Mouse (Mus musculus) midbrain, embryonic 10.5 days (tissue): ENCODE results near the gene Klk11. TPM values are rescaled to one million over a fixed set of nuclear protein-coding genes. Genes with fewer than 3 reads are reported as not detected.

ENCODE experiments used
- DNase-seq: peaks from one replicate; pipeline ENCODE4 v3.0.0-alpha.2; 2017; ENCODE audit warnings: low spot score
- H3K27ac ChIP-seq: fragments of 300-500 bp; sonication (generic); replicated peaks from 2 replicates; pipeline ENCODE4 v1.5.1; 2016; ENCODE audit warnings: mild to moderate bottlenecking
- H3K27me3 ChIP-seq: fragments of 300-500 bp; sonication (generic); 2 replicates; pipeline ENCODE4 v1.6.1; 2016; ENCODE audit warnings: low read depth, mild to moderate bottlenecking; ENCODE audit not compliant: poor library complexity, severe bottlenecking
- H3K36me3 ChIP-seq: fragments of 300-500 bp; sonication (generic); 2 replicates; pipeline ENCODE4 v1.6.1; 2016; ENCODE audit warnings: mild to moderate bottlenecking, moderate library complexity
- H3K4me1 ChIP-seq: fragments of 300-500 bp; sonication (generic); 2 replicates; pipeline ENCODE4 v1.6.1; 2016
- H3K4me3 ChIP-seq: fragments of 300-500 bp; sonication (generic); 2 replicates; pipeline ENCODE4 v1.5.1; 2016; ENCODE audit warnings: mild to moderate bottlenecking, moderate library complexity
- H3K9me3 ChIP-seq: fragments of 300-500 bp; sonication (generic); replicated peaks from 2 replicates; pipeline ENCODE4 v1.6.1; 2016; ENCODE audit warnings: mild to moderate bottlenecking
- WGBS: fragments of 180-500 bp; shearing (Covaris S2); methylation state at CpG from one replicate; pipeline ENCODE4 v1.1.7; 2016; 5-methylcytosine and 5-hydroxymethylcytosine counted together
- polyA plus RNA-seq: library from polyadenylated mRNA; unstranded; fragments of >200 nt; fragmentation: Nextera tagmentation; extraction: Ambion mirVana; gene quantifications from 2 replicates; pipeline ENCODE4 v1.2.1, GENCODE M21; 2016

Klk11 gene
- polyA plus RNA-seq: not detected in 2 replicates

DNA sequence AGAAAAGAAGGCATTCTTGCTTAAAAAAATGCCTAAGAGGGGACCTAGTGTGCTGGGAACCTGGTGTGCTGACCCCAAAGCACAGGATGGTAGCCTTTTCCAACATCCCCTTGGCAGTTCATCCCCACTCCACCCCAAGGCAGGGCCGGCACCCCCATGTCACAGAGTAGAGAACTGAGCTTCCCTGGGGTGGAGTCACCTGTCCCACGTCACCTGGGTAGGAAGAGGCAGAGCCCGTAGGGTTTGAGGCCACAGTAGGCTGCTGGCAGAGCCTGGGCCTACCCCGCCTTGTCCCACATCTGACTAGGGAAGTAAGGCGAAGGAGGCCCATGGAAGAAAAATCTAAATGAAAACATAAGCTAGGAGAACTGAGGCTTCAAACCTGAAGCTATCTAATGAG, at the start of gene Klk11:
TSS of gene Klk11 (plus strand) at position 241 of the 400 bp plus-strand sequence.
- Histone ChIP-seq H3K4me1 (peaks cover 17% of the 10 kb centered on the region), H3K4me3 (no peak within 1 kb of the TSS), H3K36me3 (no peaks in the 10 kb centered on the region), H3K9me3 (no peaks in the 10 kb centered on the region), H3K27me3 (no peaks in the 10 kb centered on the region), H3K27ac (peak within 1 kb of the TSS; percentile 85)
- WGBS: 89% methylated on average over 5 of the region's 5 CpGs
- DNase-seq: no peak

DNA sequence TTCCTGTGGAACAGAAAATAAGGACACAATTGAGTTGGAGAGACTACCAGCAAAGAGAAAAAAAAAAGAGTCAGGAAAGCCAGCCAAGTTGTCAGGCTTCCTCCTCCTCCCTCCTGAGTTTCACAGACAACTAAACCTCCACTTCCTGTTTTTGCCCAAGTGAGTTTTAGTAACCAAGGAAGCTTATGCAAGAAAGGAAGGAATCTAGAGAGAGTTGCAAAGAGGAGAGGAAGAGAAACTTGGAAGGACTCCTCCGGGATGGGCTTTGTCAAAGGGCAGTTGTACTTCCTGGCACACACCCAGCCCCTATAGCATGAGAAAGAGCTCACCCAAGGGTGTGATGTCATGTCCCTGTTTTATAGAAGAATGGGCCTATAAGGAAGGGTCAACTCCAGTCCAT, 26.6 kb upstream of the Klk11 start:
- WGBS: 48% methylated on average over 1 of the region's 1 CpGs
- no peaks in the 10 kb centered on the region for H3K27me3 ChIP-seq
- no peaks in the 10 kb centered on the region for H3K4me1 ChIP-seq
- no peak overlapping the region for H3K4me3 ChIP-seq
- no peak overlapping the region for H3K27ac ChIP-seq
- no peak for DNase-seq
- no peaks in the 10 kb centered on the region for H3K36me3 ChIP-seq
- H3K9me3 ChIP-seq: no peaks in the 10 kb centered on the region

DNA sequence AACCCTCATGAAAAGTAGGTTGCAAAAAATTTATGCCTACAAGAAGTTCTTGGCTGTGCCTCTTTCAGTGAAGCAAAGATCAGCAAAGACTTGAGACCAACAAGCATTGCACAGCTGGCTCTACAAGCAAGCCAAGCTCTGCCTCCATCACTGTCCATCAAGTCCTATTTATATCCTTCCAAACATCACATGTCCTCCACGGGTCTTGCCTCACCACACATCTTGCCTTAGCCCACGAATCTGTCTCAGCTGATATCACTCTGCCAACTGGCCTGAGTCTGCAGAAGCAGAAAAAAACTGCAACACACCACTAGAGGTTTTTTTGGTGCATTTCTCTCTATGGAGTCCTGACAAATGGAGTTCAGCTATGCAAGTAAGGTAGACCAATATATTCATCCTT, 21.6 kb upstream of the Klk11 start:
- H3K4me1 ChIP-seq: no peaks in the 10 kb centered on the region
- no peak overlapping the region for H3K4me3 ChIP-seq
- 70% methylated on average over 2 of the region's 2 CpGs for WGBS
- no peaks in the 10 kb centered on the region for H3K9me3 ChIP-seq
- H3K36me3 ChIP-seq: no peaks in the 10 kb centered on the region
- DNase-seq: no peak
- H3K27ac ChIP-seq: no peak overlapping the region
- no peaks in the 10 kb centered on the region for H3K27me3 ChIP-seq

DNA sequence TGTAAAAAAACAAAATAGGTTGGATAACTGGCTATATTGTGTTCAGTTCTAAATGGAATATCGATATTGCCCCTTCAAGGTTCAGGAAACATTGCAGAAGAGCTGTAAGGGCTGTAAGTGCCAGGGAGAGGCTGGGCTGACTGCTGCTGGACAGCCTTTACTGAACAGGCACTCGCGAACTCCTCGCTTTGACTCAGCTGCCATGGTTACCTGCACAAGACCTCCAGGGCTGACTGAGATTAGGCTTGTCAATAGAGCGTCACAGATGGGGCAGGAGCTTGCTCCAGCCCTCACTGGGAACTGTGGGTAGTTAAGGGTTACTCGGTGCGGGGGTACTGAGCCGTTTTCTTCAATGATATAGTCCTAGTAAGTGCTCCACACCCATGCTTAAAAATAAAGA, 7.9 kb upstream of the Klk11 start:
- no peaks in the 10 kb centered on the region for H3K27me3 ChIP-seq
- peaks cover 4% of the 10 kb centered on the region for H3K4me1 ChIP-seq
- H3K36me3 ChIP-seq: no peaks in the 10 kb centered on the region
- no peak overlapping the region for H3K27ac ChIP-seq
- no peak overlapping the region for H3K4me3 ChIP-seq
- peak; percentile 20 for DNase-seq
- no peaks in the 10 kb centered on the region for H3K9me3 ChIP-seq
- 38% methylated on average over 8 of the region's 8 CpGs for WGBS

DNA sequence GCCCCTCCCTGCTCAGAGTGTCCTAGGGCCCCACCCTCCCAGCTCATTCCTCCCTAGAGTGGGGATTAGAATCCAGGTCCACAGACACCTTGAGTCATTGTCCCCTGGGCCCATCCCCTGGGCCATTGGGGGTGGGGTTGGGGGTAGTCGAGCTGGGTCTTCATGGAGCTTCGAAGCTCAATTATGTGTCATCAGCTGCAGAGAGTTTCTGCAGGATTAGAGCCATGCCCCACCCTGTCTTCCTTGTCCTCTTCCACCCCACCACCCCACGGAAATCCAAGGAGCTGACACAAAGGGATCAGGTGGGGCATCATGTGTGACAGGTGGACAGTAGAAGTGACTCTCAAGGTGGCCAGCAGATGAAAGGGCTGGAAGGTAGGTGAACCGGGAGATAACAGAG, 5.8 kb upstream of the Klk11 start, which contains the start of gene Klk12:
TSS of gene Klk12 (plus strand) at position 301 of the 400 bp plus-strand sequence.
- peaks cover 4% of the 10 kb centered on the region for H3K4me1 ChIP-seq
- DNase-seq: peak; percentile 8
- H3K4me3 ChIP-seq: no peak within 1 kb of the TSS
- no peaks in the 10 kb centered on the region for H3K9me3 ChIP-seq
- no peaks in the 10 kb centered on the region for H3K36me3 ChIP-seq
- no peaks in the 10 kb centered on the region for H3K27me3 ChIP-seq
- WGBS: 74% methylated on average over 4 of the region's 4 CpGs
- no peak within 1 kb of the TSS for H3K27ac ChIP-seq

DNA sequence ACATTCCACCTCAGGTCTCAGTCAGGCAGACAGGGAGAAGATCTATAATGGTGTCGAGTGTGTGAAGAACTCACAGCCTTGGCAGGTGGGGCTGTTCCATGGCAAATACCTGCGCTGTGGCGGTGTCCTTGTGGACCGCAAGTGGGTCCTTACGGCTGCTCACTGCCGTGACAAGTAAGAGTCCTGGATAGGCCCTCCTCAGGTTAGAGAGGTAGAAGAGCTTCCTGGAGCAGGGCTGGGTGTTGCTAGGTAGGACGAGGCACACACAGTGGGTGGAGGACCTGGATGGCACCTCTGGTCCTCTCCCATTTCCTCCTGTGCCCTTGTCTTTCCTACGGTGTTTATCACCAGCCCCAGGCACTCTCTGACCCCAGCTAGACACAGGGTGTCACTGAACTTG, 4.8 kb upstream of the Klk11 start:
- Histone ChIP-seq H3K36me3 (no peaks in the 10 kb centered on the region), H3K4me3 (no peak overlapping the region), H3K4me1 (peaks cover 8% of the 10 kb centered on the region), H3K9me3 (no peaks in the 10 kb centered on the region), H3K27me3 (no peaks in the 10 kb centered on the region), H3K27ac (no peak overlapping the region)
- peak; percentile 6 for DNase-seq
- WGBS: 91% methylated on average over 8 of the region's 8 CpGs

DNA sequence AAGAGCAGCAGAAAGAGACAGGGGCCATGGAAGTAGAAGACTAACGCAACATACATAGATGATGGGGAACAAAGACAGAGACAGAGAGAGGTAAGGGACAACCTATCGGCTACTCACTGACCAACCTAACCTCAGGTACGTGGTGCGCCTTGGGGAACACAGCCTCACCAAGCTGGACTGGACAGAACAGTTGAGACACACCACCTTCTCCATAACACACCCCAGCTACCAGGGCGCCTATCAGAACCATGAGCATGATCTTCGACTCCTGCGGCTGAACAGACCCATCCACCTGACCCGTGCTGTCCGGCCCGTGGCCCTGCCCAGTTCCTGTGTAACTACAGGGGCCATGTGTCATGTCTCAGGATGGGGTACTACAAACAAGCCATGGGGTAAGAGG, 3.7 kb upstream of the Klk11 start:
- Histone ChIP-seq H3K4me3 (no peak overlapping the region), H3K27ac (no peak overlapping the region), H3K36me3 (no peaks in the 10 kb centered on the region), H3K27me3 (no peaks in the 10 kb centered on the region), H3K4me1 (peaks cover 19% of the 10 kb centered on the region), H3K9me3 (no peaks in the 10 kb centered on the region)
- DNase-seq: peak; percentile 9
- WGBS: 97% methylated on average over 10 of the region's 10 CpGs

DNA sequence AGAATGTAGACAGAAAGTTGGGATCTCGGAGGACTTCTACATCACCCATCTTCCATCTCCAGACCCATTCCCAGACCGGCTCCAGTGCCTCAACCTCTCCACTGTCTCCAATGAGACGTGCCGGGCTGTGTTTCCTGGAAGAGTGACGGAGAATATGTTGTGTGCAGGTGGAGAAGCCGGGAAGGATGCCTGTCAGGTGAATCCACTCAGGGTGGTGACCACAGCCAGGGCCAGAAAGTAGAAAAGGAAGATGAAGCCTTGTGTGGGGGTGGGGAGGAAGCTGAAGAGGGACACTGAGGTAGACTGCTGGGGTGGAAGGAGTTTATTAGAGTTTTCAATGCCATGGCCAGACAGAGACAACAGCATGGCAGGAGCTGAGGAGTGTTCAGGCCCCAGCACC, 2.5 kb upstream of the Klk11 start:
- no peak overlapping the region for H3K4me3 ChIP-seq
- H3K4me1 ChIP-seq: peaks cover 17% of the 10 kb centered on the region
- DNase-seq: peak; percentile 9
- no peaks in the 10 kb centered on the region for H3K9me3 ChIP-seq
- no peak overlapping the region for H3K27ac ChIP-seq
- no peaks in the 10 kb centered on the region for H3K36me3 ChIP-seq
- 97% methylated on average over 6 of the region's 6 CpGs for WGBS
- no peaks in the 10 kb centered on the region for H3K27me3 ChIP-seq

DNA sequence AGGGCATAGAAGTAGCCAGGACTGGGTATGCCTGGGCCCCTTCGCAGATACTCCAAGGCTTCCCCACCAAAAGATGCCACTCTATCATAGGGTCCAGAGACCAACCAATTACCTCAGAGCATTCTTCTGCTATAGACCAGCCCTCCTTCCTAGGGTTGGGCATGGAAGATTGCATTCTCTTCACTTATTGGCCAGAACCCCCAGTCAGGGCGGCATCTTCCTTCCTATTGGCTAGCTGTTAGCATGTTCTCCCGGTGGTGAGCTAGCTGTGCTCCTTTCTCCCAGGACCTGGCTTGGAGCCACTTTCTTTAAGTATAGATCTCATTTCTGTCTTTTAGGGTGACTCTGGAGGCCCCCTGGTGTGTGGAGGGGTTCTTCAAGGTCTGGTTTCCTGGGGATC, 1.5 kb upstream of the Klk11 start:
- no peak overlapping the region for H3K27ac ChIP-seq
- H3K4me1 ChIP-seq: peaks cover 17% of the 10 kb centered on the region
- H3K4me3 ChIP-seq: no peak overlapping the region
- H3K9me3 ChIP-seq: no peaks in the 10 kb centered on the region
- H3K36me3 ChIP-seq: no peaks in the 10 kb centered on the region
- 82% methylated on average over 3 of the region's 3 CpGs for WGBS
- no peaks in the 10 kb centered on the region for H3K27me3 ChIP-seq
- DNase-seq: peak; percentile 5

DNA sequence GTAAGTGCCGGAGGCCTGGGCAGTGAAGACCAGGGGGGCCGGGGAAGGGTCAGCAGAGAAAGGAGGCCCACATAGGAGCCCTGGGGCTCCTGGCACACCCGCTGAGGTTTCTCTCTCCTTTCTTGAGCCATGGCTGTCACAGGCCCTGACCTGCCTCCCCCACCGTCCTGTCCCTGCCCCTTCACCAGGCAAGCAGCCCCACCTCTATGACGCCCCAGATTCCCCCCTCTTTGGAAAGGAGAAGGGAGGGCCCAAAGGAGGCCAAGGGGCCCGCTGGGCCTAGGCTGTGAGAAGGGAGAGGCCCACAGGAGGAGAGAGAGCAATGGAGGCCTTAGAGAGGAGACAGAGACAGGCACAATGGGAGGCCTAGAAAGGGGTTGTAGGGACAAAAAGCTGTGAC, 398 bp downstream of the Klk11 start:
- Histone ChIP-seq H3K9me3 (no peaks in the 10 kb centered on the region), H3K27me3 (no peaks in the 10 kb centered on the region), H3K27ac (peak overlapping the region; percentile 85), H3K4me3 (no peak overlapping the region), H3K4me1 (peaks cover 17% of the 10 kb centered on the region), H3K36me3 (no peaks in the 10 kb centered on the region)
- peak; percentile 12 for DNase-seq
- 40% methylated on average over 6 of the region's 6 CpGs for WGBS

DNA sequence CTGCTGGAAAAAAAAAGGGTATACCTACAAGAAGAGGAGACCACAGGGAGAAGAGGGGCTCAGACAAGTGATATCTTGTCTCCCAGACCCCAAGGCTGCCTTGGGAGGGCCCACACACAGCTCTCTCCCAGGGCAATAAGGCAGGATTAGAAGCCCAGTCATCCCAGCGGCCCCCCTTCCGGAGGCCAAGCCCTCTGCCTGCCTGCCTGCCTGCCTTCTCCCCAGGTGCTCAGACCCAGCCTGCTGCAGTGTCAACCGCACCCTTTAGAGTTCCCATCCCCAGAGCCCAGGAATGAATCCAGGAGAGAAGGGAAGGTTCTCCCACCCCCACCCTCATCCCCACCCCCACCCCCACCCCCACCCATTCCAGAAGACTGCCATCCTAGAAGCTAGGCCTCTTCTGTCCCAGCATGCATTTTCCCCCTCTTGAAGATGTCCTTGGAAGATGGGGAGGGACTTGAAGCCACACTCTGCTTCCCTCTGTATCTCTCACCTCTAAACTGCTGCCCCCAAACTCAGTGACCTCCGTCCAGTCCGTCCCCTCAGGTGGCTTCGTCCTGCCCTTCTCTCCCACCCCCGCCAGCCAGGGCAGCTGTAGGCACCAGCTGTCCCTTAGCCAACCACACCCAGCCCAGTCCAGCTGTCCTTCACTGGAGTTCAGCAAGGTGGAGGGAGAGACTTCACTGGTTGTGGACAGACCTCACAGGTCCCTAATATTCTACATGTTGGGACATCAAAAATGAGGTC, 1.1 kb downstream of the Klk11 start:
- Histone ChIP-seq H3K9me3 (no peaks in the 10 kb centered on the region), H3K27me3 (no peaks in the 10 kb centered on the region), H3K4me1 (peaks cover 17% of the 10 kb centered on the region), H3K4me3 (no peak overlapping the region), H3K36me3 (no peaks in the 10 kb centered on the region), H3K27ac (peak overlapping the region; percentile 85)
- WGBS: 51% methylated on average over 7 of the region's 7 CpGs
- peak; percentile 11 for DNase-seq

DNA sequence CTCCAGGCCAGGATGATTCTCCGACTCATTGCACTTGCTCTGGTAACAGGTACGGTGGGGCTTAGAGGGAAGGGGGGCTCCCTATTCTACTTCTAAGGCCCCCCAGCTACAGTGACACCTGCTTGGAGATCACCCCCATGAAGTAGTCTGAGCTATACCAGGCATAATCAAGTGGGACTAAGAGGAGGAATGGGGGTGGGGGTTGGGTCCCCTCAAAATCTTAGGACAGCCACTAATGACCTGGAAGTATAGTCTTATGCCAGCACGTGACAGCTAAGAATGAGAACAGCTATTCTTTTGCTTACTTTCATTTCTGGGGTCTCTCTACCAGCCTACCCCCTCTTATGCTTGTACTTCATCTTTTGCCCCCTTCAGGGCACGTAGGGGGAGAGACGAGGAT, 2.1 kb downstream of the Klk11 start:
- H3K36me3 ChIP-seq: no peaks in the 10 kb centered on the region
- no peak overlapping the region for H3K4me3 ChIP-seq
- H3K27me3 ChIP-seq: peaks cover 3% of the 10 kb centered on the region; the same call in 1 of the 2 replicates
- H3K27ac ChIP-seq: no peak overlapping the region
- 79% methylated on average over 5 of the region's 5 CpGs for WGBS
- no peak for DNase-seq
- peaks cover 17% of the 10 kb centered on the region for H3K4me1 ChIP-seq
- no peaks in the 10 kb centered on the region for H3K9me3 ChIP-seq

DNA sequence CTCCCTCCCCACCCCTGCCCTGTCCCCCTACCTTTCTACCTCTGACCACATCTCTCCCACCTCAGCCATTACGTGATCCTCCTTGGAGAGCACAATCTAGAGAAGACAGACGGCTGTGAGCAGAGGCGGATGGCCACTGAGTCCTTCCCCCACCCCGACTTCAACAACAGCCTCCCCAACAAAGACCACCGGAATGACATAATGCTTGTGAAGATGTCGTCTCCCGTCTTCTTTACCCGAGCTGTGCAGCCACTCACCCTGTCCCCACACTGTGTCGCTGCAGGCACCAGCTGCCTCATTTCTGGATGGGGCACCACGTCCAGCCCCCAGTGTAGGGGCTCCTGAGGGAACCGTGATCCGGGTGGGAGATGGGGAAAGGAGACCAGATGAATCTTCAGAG, 3.0 kb downstream of the Klk11 start:
- Histone ChIP-seq H3K27me3 (peaks cover 7% of the 10 kb centered on the region; the same call in 1 of the 2 replicates), H3K36me3 (no peaks in the 10 kb centered on the region), H3K27ac (no peak overlapping the region), H3K9me3 (no peaks in the 10 kb centered on the region), H3K4me1 (peaks cover 21% of the 10 kb centered on the region), H3K4me3 (no peak overlapping the region)
- DNase-seq: no peak
- WGBS: 90% methylated on average over 12 of the region's 12 CpGs
